Comparison of ENCODE assay signal across 8 mouse cellular contexts in genomic region chrX:103980590-103981168, GRCm38 (mm10). TPM values are rescaled to one million over a fixed set of nuclear protein-coding genes. Genes with fewer than 3 reads are reported as not detected.
DNase-seq lines count a peak whose midpoint lies in the region; ATAC-seq and TF ChIP-seq lines count a peak whose summit lies in the region.

No protein-coding gene starts in this region.

- 0 out of 2 replicates have a peak, but pooled peaks cover 5% of the 10 kb centered on the region for H3K27me3 ChIP-seq in heart, embryonic 12.5 days (replicated peaks)
- H3K27me3 ChIP-seq in embryonic facial prominence, embryonic 14.5 days (replicated peaks; ENCODE audit: control insufficient read depth, insufficient read depth, low read length): peaks cover 6% of the 10 kb centered on the region; the same call in 1 of the 2 replicates
- peaks cover 34% of the 10 kb centered on the region for H3K27me3 ChIP-seq in hindbrain, embryonic 13.5 days
- no peaks in the 10 kb centered on the region for H3K27me3 ChIP-seq in liver, adult 2 months (ENCODE audit: control insufficient read depth, insufficient read depth, low read length)

- peak overlapping the region; percentile 59 for H3K4me2 ChIP-seq in heart, embryonic 12.5 days
- peak overlapping the region; percentile 59 for H3K4me2 ChIP-seq in embryonic facial prominence, embryonic 14.5 days (ENCODE audit: low read depth, low read length)
- H3K4me2 ChIP-seq in hindbrain, embryonic 13.5 days: peak overlapping the region; percentile 61

- no peak for TF ChIP-seq CTCF in liver, adult 2 months (IDR thresholded peaks at IDR 0.05; ENCODE audit: low read depth, low read length)

- H3K79me2 ChIP-seq in liver, adult 2 months (ENCODE audit: control insufficient read depth, insufficient read depth, low read length): peaks cover 5% of the 10 kb centered on the region; the same call in 1 of the 2 replicates

- TF ChIP-seq POLR2A in liver, adult 2 months (IDR thresholded peaks at IDR 0.05; ENCODE audit: extremely low read depth, insufficient read depth, low read length): no peak

- 13% methylated on average over 43 of the region's 51 CpGs for WGBS in heart, embryonic 12.5 days
- WGBS in embryonic facial prominence, embryonic 14.5 days: 16% methylated on average over 29 of the region's 51 CpGs
- WGBS in hindbrain, embryonic 13.5 days: 26% methylated on average over 37 of the region's 51 CpGs
- WGBS in liver, adult 2 months: under 1% methylated on average over 46 of the region's 51 CpGs

- no peaks in the 10 kb centered on the region for H3K4me1 ChIP-seq in heart, embryonic 12.5 days (replicated peaks)
- H3K4me1 ChIP-seq in ES-E14 (ENCODE audit: control insufficient read depth in 2 of 2, insufficient read depth in 2 of 2, low read length in 2 of 2, poor library complexity in 1 of 2): peaks cover 0 to 4% of the 10 kb centered on the region in 2 experiments; a peak in 3 of 4 replicates
- H3K4me1 ChIP-seq in embryonic facial prominence, embryonic 14.5 days (ENCODE audit: control insufficient read depth, insufficient read depth, low read length): no peaks in the 10 kb centered on the region
- 0 out of 2 replicates have a peak, but pooled peaks cover 3% of the 10 kb centered on the region for H3K4me1 ChIP-seq in hindbrain, embryonic 13.5 days (replicated peaks)
- peaks cover 3% of the 10 kb centered on the region; the same call in 1 of the 2 replicates for H3K4me1 ChIP-seq in liver, adult 2 months (ENCODE audit: control insufficient read depth, insufficient read depth, low read length)

- H3K27ac ChIP-seq in heart, embryonic 12.5 days (ENCODE audit: poor library complexity, severe bottlenecking): peak overlapping the region; percentile 95
- H3K27ac ChIP-seq in ES-E14 (ENCODE audit: insufficient read depth, low read depth, low read length, poor library complexity, severe bottlenecking): peak overlapping the region; percentile 96
- peak overlapping the region; percentile 97 for H3K27ac ChIP-seq in embryonic facial prominence, embryonic 14.5 days (replicated peaks; ENCODE audit: low read depth, low read length)
- H3K27ac ChIP-seq in hindbrain, embryonic 13.5 days: peak overlapping the region; percentile 94
- peak overlapping the region; percentile 85 for H3K27ac ChIP-seq in liver, adult 2 months (replicated peaks; ENCODE audit: insufficient read depth, low read depth, low read length)

- H3K36me3 ChIP-seq in heart, embryonic 12.5 days: no peaks in the 10 kb centered on the region; the same call in 1 of the 2 replicates
- H3K36me3 ChIP-seq in ES-E14 (ENCODE audit: control insufficient read depth, insufficient read depth, low read length, poor library complexity, severe bottlenecking): no peaks in the 10 kb centered on the region; the same call in 1 of the 2 replicates
- 0 out of 2 replicates have a peak, but pooled peaks cover 16% of the 10 kb centered on the region for H3K36me3 ChIP-seq in embryonic facial prominence, embryonic 14.5 days (ENCODE audit: control insufficient read depth, insufficient read depth, low read length)
- peaks cover 10% of the 10 kb centered on the region; the same call in 1 of the 2 replicates for H3K36me3 ChIP-seq in hindbrain, embryonic 13.5 days
- H3K36me3 ChIP-seq in liver, adult 2 months (ENCODE audit: control insufficient read depth, insufficient read depth, low read length): peaks cover 8% of the 10 kb centered on the region; the same call in 1 of the 2 replicates

- peak; percentile 64 for ATAC-seq in heart, embryonic 12.5 days (ENCODE audit: insufficient number of reproducible peaks, low FRiP score)
- ATAC-seq in embryonic facial prominence, embryonic 14.5 days (ENCODE audit: low read depth): peak; percentile 34
- ATAC-seq in hindbrain, embryonic 13.5 days (ENCODE audit: low FRiP score): peak; percentile 50; the same call in 1 of the 2 replicates
- peak; percentile 52 for ATAC-seq in monocyte, adult 5-6 weeks (replicated peaks; ENCODE audit: insufficient number of reproducible peaks, low FRiP score, low TSS enrichment, poor library complexity, severe bottlenecking)

- H3K9me3 ChIP-seq in heart, embryonic 12.5 days (replicated peaks): no peaks in the 10 kb centered on the region
- no peaks in the 10 kb centered on the region for H3K9me3 ChIP-seq in ES-E14 (ENCODE audit: control insufficient read depth, insufficient read depth, low read depth, low read length)
- no peaks in the 10 kb centered on the region for H3K9me3 ChIP-seq in embryonic facial prominence, embryonic 14.5 days (ENCODE audit: control insufficient read depth, low read length)
- H3K9me3 ChIP-seq in hindbrain, embryonic 13.5 days: no peaks in the 10 kb centered on the region

- peak overlapping the region; percentile 94 for H3K9ac ChIP-seq in heart, embryonic 12.5 days
- H3K9ac ChIP-seq in ES-E14 (ENCODE audit: insufficient read depth, low read depth, low read length, poor library complexity, severe bottlenecking): peak overlapping the region; percentile 99
- peak overlapping the region; percentile 84 for H3K9ac ChIP-seq in embryonic facial prominence, embryonic 14.5 days (ENCODE audit: low read depth, low read length)
- peak overlapping the region; percentile 88 for H3K9ac ChIP-seq in hindbrain, embryonic 13.5 days
- H3K9ac ChIP-seq in liver, adult 2 months (ENCODE audit: low read depth, low read length): peak overlapping the region; percentile 95

- DNase-seq in heart, adult 8-10 months (ENCODE audit: low spot score): no peak
- DNase-seq in ES-E14 (ENCODE audit: low read depth, low spot score): no peak
- peak; percentile 11 for DNase-seq in embryonic facial prominence, embryonic 14.5 days (ENCODE audit: low spot score)
- DNase-seq in liver, adult 2 months (ENCODE audit: extremely low read depth, low read depth, low spot score): peak; percentile 24
- DNase-seq in urinary bladder, postnatal 25 days (ENCODE audit: low spot score): peak; percentile 6

- in situ Hi-C loops in ES-E14 (cut with MboI; ENCODE audit: low sequenced_read_pairs in 2 of 2, unreplicated experiment in 2 of 2): no loop called here

- peak overlapping the region; percentile 91 for H3K4me3 ChIP-seq in heart, embryonic 12.5 days
- H3K4me3 ChIP-seq in ES-E14 (ENCODE audit: insufficient read depth in 1 of 2, low read depth in 1 of 2, low read length in 2 of 2, poor library complexity in 1 of 2, severe bottlenecking in 1 of 2): peak overlapping the region; percentile 82 to 99
- H3K4me3 ChIP-seq in embryonic facial prominence, embryonic 14.5 days (ENCODE audit: low read depth, low read length): peak overlapping the region; percentile 67
- peak overlapping the region; percentile 70 for H3K4me3 ChIP-seq in hindbrain, embryonic 13.5 days
- H3K4me3 ChIP-seq in liver, adult 2 months (ENCODE audit: insufficient read depth, low read depth, low read length): peak overlapping the region; percentile 70

TF ChIP-seq in ES-E14, 5 proteins besides CTCF, POLR2A, EP300 and RAD21:
- TF ChIP-seq CHD2 (IDR thresholded peaks at IDR 0.05; ENCODE audit: low read depth, low read length): no peak
- TF ChIP-seq HCFC1 (IDR thresholded peaks at IDR 0.05; ENCODE audit: borderline replicate concordance, insufficient read depth, low read length): no peak
- no peak for TF ChIP-seq ZNF384 (IDR thresholded peaks at IDR 0.05; ENCODE audit: low read depth, low read length)
- TF ChIP-seq MAFK (IDR thresholded peaks at IDR 0.05; ENCODE audit: insufficient read depth, low read depth, low read length): no peak
- no peak for TF ChIP-seq ZC3H11A (IDR thresholded peaks at IDR 0.05; ENCODE audit: borderline replicate concordance, low read depth, low read length)

RNA-seq across cellular contexts. Expression of gene Rlim, which starts 0.4 kb away (rescaled TPM):
- polyA plus RNA-seq in heart, embryonic 12.5 days (2016; fragmentation: Nextera tagmentation; extraction: Ambion mirVana): 35.4 and 35.7 TPM in 2 replicates
- total RNA-seq in heart, adult 8-10 months (2022): 10 to 100 TPM; 24.2 to 25.8 (median 25.1) TPM
- 50.8 and 69.9 TPM in 2 replicates for total RNA-seq in ES-E14 (2012; rRNA removed)
- 30.6 and 34.7 TPM in 2 replicates for polyA plus RNA-seq in embryonic facial prominence, embryonic 14.5 days (2014; fragmentation: Nextera tagmentation; extraction: Ambion mirVana)
- polyA plus RNA-seq in hindbrain, embryonic 13.5 days (2015; fragmentation: Nextera tagmentation; extraction: Ambion mirVana): 31.3 and 32.1 TPM in 2 replicates
- 23.5 and 23.9 TPM in 2 replicates for total RNA-seq in liver, adult 2 months (2014; rRNA removed)
- 2.4 and 2.7 TPM in 2 replicates for polyA plus RNA-seq in liver, adult 2 months (2012; rRNA removed)
- 149 to 178 TPM (median 150 TPM) in 3 replicates for total RNA-seq in monocyte, adult 5-6 weeks (2017)

Comparison
In these comparisons a context has a peak if more than half of its experiments do, and no peak if none do; other contexts are left out.
1. DNase-seq: peak in embryonic facial prominence, embryonic 14.5 days (single experiment), liver, adult 2 months (single experiment) and urinary bladder, postnatal 25 days (single experiment); none in heart, adult 8-10 months (single experiment) and ES-E14 (single experiment).
2. Peak in every context shown above with its lines, with median percentiles within 50 percentile points of each other: ATAC-seq, H3K27ac ChIP-seq, H3K4me2 ChIP-seq, H3K4me3 ChIP-seq and H3K9ac ChIP-seq.